Mouse (Mus musculus): Measurements from ENCODE around the gene Hsd11b1. TPM values are rescaled to one million over a fixed set of nuclear protein-coding genes. Genes with fewer than 3 reads are reported as not detected.

Gene Hsd11b1
- total and polyA plus RNA-seq, 3 experiments: 10.5 to 20.9 (median 15.1) TPM

DNA sequence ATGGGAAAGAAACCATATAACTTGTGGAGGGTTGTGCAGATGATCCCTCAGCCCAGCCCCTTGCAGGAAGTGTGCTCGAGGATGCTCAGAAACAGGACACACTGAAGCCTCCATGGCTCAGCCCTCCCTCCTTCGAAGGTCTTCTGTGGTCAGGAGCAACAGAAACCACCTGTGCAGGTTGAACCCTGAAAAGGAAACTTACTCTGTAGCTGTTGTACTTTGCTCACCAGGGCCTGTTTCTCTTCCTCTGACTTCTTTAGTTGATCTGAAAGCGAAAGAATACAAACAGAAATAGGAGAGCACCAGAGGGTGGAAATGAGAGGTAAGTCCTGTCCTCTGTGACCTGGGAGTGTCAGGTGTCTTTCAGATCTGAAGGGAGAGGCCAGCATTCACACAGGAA, 82.8 kb downstream of the Hsd11b1 start:
- intact Hi-C loops (cut with DNase I): no loop called here
- no peak for DNase-seq
- Histone ChIP-seq H3K27me3 (ENCODE audit: control insufficient read depth, insufficient read depth, low read length) (no peaks in the 10 kb centered on the region), H3K27ac (no peak overlapping the region), H3K79me2 (replicated peaks; ENCODE audit: control insufficient read depth, insufficient read depth, low read length) (no peaks in the 10 kb centered on the region), H3K4me3 (no peak overlapping the region), H3K9ac (ENCODE audit: low read depth, low read length) (no peak overlapping the region), H3K36me3 (ENCODE audit: control insufficient read depth, insufficient read depth, low read length) (no peaks in the 10 kb centered on the region), H3K4me1 (ENCODE audit: control insufficient read depth, insufficient read depth, low read length) (no peaks in the 10 kb centered on the region)
- TF ChIP-seq EP300 (IDR thresholded peaks at IDR 0.05; ENCODE audit: insufficient read depth, low read depth, low read length): no peak
- TF ChIP-seq CTCF (IDR thresholded peaks at IDR 0.05): no peak
- no peak for TF ChIP-seq POLR2A (IDR thresholded peaks at IDR 0.05; ENCODE audit: insufficient read depth, low read depth, low read length)
- 76% methylated on average over 3 of the region's 3 CpGs for WGBS

DNA sequence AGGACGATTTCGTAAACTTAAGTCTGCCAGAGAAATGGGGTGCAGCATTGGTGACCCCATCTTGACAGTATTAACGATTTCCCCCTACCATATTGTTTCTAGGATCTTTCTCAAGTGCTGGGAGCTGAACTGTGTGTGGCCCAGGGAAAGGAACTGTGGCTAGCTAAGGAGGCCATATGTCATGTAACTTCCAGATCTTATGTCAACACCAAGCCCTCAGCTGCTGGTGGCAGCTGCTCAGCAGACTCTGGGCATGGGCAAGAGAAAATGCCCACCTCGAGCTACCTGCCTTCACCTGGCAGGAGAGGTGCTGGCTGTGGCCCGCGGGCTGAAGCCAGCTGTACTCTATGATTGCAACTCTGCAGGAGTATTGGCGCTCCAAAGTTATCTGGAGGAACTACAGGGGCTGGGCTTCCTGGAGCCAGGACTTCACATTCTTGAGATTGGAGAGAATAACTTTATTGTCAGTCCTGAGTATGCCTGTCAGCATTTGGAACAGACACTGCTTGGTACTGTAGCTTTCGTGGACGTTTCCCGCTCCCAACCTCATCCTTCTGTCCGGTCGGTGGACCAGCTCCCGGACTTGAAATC, 89.6 kb downstream of the Hsd11b1 start:
- no peaks in the 10 kb centered on the region for H3K27me3 ChIP-seq (ENCODE audit: control insufficient read depth, insufficient read depth, low read length)
- peak in 1 of 2 experiments; percentile 25 for DNase-seq
- intact Hi-C loops (cut with DNase I): no loop called here
- H3K27ac ChIP-seq: peak overlapping the region; percentile 95
- WGBS: 39% methylated on average over 13 of the region's 13 CpGs
- H3K4me3 ChIP-seq: peak overlapping the region; percentile 87
- no peaks in the 10 kb centered on the region for H3K36me3 ChIP-seq (ENCODE audit: control insufficient read depth, insufficient read depth, low read length)
- H3K79me2 ChIP-seq (replicated peaks; ENCODE audit: control insufficient read depth, insufficient read depth, low read length): no peaks in the 10 kb centered on the region
- no peak overlapping the region; the same call in none of the 2 replicates for H3K9ac ChIP-seq (ENCODE audit: low read depth, low read length)
- TF ChIP-seq POLR2A (IDR thresholded peaks at IDR 0.05; ENCODE audit: insufficient read depth, low read depth, low read length): no peak
- no peak for TF ChIP-seq EP300 (IDR thresholded peaks at IDR 0.05; ENCODE audit: insufficient read depth, low read depth, low read length)
- no peak for TF ChIP-seq CTCF (IDR thresholded peaks at IDR 0.05)
- H3K4me1 ChIP-seq (ENCODE audit: control insufficient read depth, insufficient read depth, low read length): peaks cover 11% of the 10 kb centered on the region

- no peak for TF ChIP-seq CTCF (IDR thresholded peaks at IDR 0.05)
- no peak for TF ChIP-seq POLR2A (IDR thresholded peaks at IDR 0.05; ENCODE audit: insufficient read depth, low read depth, low read length)
- TF ChIP-seq EP300 (IDR thresholded peaks at IDR 0.05; ENCODE audit: insufficient read depth, low read depth, low read length): no peak
- Histone ChIP-seq H3K4me3 (peak overlapping the region; percentile 87), H3K9ac (ENCODE audit: low read depth, low read length) (peak overlapping the region; percentile 96), H3K4me1 (ENCODE audit: control insufficient read depth, insufficient read depth, low read length) (peaks cover 11% of the 10 kb centered on the region), H3K27me3 (ENCODE audit: control insufficient read depth, insufficient read depth, low read length) (no peaks in the 10 kb centered on the region), H3K79me2 (replicated peaks; ENCODE audit: control insufficient read depth, insufficient read depth, low read length) (no peaks in the 10 kb centered on the region), H3K36me3 (ENCODE audit: control insufficient read depth, insufficient read depth, low read length) (no peaks in the 10 kb centered on the region), H3K27ac (peak overlapping the region; percentile 95)
- intact Hi-C loops (cut with DNase I): loop anchor here (1.0 kb wide), 1 partner anchor 43 kb away; the partner anchor contains the start of gene Diexf
- 12% methylated on average over 9 of the region's 9 CpGs for WGBS
- DNase-seq: no peak
Observed at GRCm38 (mm10) chr1:193173810-193174129, 90.1 kb downstream of the Hsd11b1 start.

DNA sequence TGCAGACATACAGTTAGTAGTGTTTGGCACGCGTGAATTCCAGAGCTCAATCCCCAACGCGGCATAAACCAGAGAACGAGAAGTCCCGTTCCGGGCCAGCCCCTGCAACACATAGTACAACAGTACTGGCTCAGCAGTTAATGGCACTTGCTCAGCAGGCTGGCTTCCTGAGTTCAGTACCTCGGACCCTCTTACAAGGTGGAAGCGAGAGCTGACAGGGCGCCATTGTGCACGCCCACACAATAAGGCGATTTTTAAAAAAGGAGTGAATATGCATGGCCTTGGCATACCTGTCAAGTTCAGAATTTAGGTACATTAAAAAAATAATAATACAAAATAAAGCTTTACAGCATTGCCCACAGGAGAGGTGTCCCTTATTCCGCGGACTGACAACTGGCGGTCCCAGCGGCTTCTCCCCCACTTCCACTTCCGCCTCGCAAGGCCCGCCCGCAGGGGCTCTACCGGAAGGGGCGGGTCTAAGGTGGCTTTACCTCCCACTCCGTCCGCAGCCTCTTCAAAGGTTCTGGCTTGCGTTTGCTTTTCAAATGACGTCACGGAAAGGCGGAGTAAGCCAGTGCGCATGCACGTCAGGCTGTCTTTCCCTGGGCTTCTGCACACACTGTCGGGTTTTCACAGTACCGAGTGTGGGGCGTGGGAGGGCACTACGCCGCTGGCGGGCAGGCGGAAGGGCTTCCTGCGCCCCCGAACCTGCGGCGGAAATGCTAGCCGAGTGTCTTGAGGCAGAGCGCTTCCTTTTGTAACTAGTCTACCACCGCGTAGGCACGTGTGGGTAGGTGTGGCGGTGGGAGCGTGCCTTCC, 90.7 kb downstream of the Hsd11b1 start:
- Histone ChIP-seq H3K36me3 (ENCODE audit: control insufficient read depth, insufficient read depth, low read length) (no peaks in the 10 kb centered on the region), H3K79me2 (replicated peaks; ENCODE audit: control insufficient read depth, insufficient read depth, low read length) (no peaks in the 10 kb centered on the region), H3K9ac (ENCODE audit: low read depth, low read length) (peak overlapping the region; percentile 96), H3K27me3 (ENCODE audit: control insufficient read depth, insufficient read depth, low read length) (no peaks in the 10 kb centered on the region), H3K27ac (peak overlapping the region; percentile 95), H3K4me3 (peak overlapping the region; percentile 87), H3K4me1 (ENCODE audit: control insufficient read depth, insufficient read depth, low read length) (peaks cover 11% of the 10 kb centered on the region)
- no peak for TF ChIP-seq CTCF (IDR thresholded peaks at IDR 0.05)
- TF ChIP-seq EP300 (IDR thresholded peaks at IDR 0.05; ENCODE audit: insufficient read depth, low read depth, low read length): peak; percentile 82
- peak; percentile 97 for TF ChIP-seq POLR2A (IDR thresholded peaks at IDR 0.05; ENCODE audit: insufficient read depth, low read depth, low read length)
- intact Hi-C loops (cut with DNase I): loop anchor here (1.0 kb wide), 1 partner anchor 43 kb away; the partner anchor contains the start of gene Diexf
- under 1% methylated on average over 48 of the region's 48 CpGs for WGBS
- peak; percentile 96 to 97 for DNase-seq

Other genes starting within 250 kb of the Hsd11b1 start
- under 1 TPM; 0.34 to 0.41 TPM for gene Syt14, start 228.3 kb downstream of the Hsd11b1 start, total RNA-seq (2021)
- 0.02 TPM in 1 of 2 replicates, not detected in the other for gene Syt14, start 228.3 kb downstream of the Hsd11b1 start, polyA plus RNA-seq (2012; rRNA removed)
- gene Diexf, start 133.8 kb downstream of the Hsd11b1 start, total RNA-seq (2021): 10 to 100 TPM in 1 of 2 experiments, 1 to 10 TPM in 1; 7.8 to 10.2 TPM
- 7.3 and 17.5 TPM in 2 replicates for gene Diexf, start 133.8 kb downstream of the Hsd11b1 start, polyA plus RNA-seq (2012; rRNA removed)
- gene Irf6, start 111.0 kb downstream of the Hsd11b1 start, total RNA-seq (2021): 1 to 10 TPM; 1.9 to 2.1 TPM
- 2.5 and 3.6 TPM in 2 replicates for gene Irf6, start 111.0 kb downstream of the Hsd11b1 start, polyA plus RNA-seq (2012; rRNA removed)
- gene A130010J15Rik, start 96.0 kb downstream of the Hsd11b1 start, total RNA-seq (2021): 1 to 10 TPM; 3.3 to 3.5 TPM
- gene A130010J15Rik, start 96.0 kb downstream of the Hsd11b1 start, polyA plus RNA-seq (2012; rRNA removed): 2.7 and 5.1 TPM in 2 replicates
- gene Traf3ip3, start 62.4 kb downstream of the Hsd11b1 start, total RNA-seq (2021): 1 to 10 TPM in 1 of 2 experiments, under 1 TPM in 1; 0.94 to 2.7 TPM
- 1.9 and 2.2 TPM in 2 replicates for gene Traf3ip3, start 62.4 kb downstream of the Hsd11b1 start, polyA plus RNA-seq (2012; rRNA removed)
- gene Lamb3, start 56.4 kb downstream of the Hsd11b1 start, total RNA-seq (2021): 10 to 100 TPM; 11.4 to 11.9 TPM
- gene Lamb3, start 56.4 kb downstream of the Hsd11b1 start, polyA plus RNA-seq (2012; rRNA removed): 9.2 and 11.1 TPM in 2 replicates
- gene G0s2, start 9.1 kb upstream of the Hsd11b1 start, total RNA-seq (2021): 10 to 100 TPM; 44.8 to 57.9 TPM
- gene G0s2, start 9.1 kb upstream of the Hsd11b1 start, polyA plus RNA-seq (2012; rRNA removed): 200 and 229 TPM in 2 replicates
- under 1 TPM in 1 of 2 experiments, not detected in 1; 0.16 TPM for gene Camk1g, start 106.2 kb upstream of the Hsd11b1 start, total RNA-seq (2021)
- gene Camk1g, start 106.2 kb upstream of the Hsd11b1 start, polyA plus RNA-seq (2012; rRNA removed): 2.8 and 2.9 TPM in 2 replicates

Data from heart, adult 2 months (tissue).